Mouse (Mus musculus): Measurements from ENCODE around the gene Clec4f. TPM values are rescaled to one million over a fixed set of nuclear protein-coding genes. Genes with fewer than 3 reads are reported as not detected.

Clec4f gene
- polyA plus RNA-seq, 1 experiment from 2014 or later: 2.1 TPM

Other genes starting within 250 kb of the Clec4f start
- 12.1 and 14.8 TPM in 2 replicates for gene Tet3, start 197.1 kb downstream of the Clec4f start, polyA plus RNA-seq (2016; fragmentation: Nextera tagmentation; extraction: Ambion mirVana)
- 28.2 and 30.4 TPM in 2 replicates for gene Dguok, start 149.2 kb downstream of the Clec4f start, polyA plus RNA-seq (2016; fragmentation: Nextera tagmentation; extraction: Ambion mirVana)
- gene Actg2, start 119.9 kb downstream of the Clec4f start, polyA plus RNA-seq (2016; fragmentation: Nextera tagmentation; extraction: Ambion mirVana): 5.7 and 6.7 TPM in 2 replicates
- 11.7 and 13.4 TPM in 2 replicates for gene Stambp, start 83.5 kb downstream of the Clec4f start, polyA plus RNA-seq (2016; fragmentation: Nextera tagmentation; extraction: Ambion mirVana)
- gene Cd207, start 21.7 kb upstream of the Clec4f start, polyA plus RNA-seq (2016; fragmentation: Nextera tagmentation; extraction: Ambion mirVana): 0.11 TPM in 1 of 2 replicates, not detected in the other
- not detected in 2 replicates for gene Vax2, start 55.1 kb upstream of the Clec4f start, polyA plus RNA-seq (2016; fragmentation: Nextera tagmentation; extraction: Ambion mirVana)
- gene Atp6v1b1, start 86.8 kb upstream of the Clec4f start, polyA plus RNA-seq (2016; fragmentation: Nextera tagmentation; extraction: Ambion mirVana): not detected in 2 replicates
- not detected in 2 replicates for gene Ankrd53, start 106.5 kb upstream of the Clec4f start, polyA plus RNA-seq (2016; fragmentation: Nextera tagmentation; extraction: Ambion mirVana)
- gene Tex261, start 119.6 kb upstream of the Clec4f start, polyA plus RNA-seq (2016; fragmentation: Nextera tagmentation; extraction: Ambion mirVana): 54.6 and 56.1 TPM in 2 replicates
- 13.5 and 15.8 TPM in 2 replicates for gene Nagk, start 138.8 kb upstream of the Clec4f start, polyA plus RNA-seq (2016; fragmentation: Nextera tagmentation; extraction: Ambion mirVana)
- 4.3 and 4.9 TPM in 2 replicates for gene Paip2b, start 175.6 kb upstream of the Clec4f start, polyA plus RNA-seq (2016; fragmentation: Nextera tagmentation; extraction: Ambion mirVana)
- 29.7 and 30.5 TPM in 2 replicates for gene Zfp638, start 210.9 kb upstream of the Clec4f start, polyA plus RNA-seq (2016; fragmentation: Nextera tagmentation; extraction: Ambion mirVana)

All from liver, embryonic 12.5 days (tissue).